Mouse (Mus musculus): ENCODE measurements around the gene Gm10229. TPM values are rescaled to one million over a fixed set of nuclear protein-coding genes. Genes with fewer than 3 reads are reported as not detected.
"Not testable (repeated sequence)": the region's sequence is repeated elsewhere in the genome, so short reads cannot be mapped to it uniquely, and the experiment has no call there.

The Gm10229 gene
- total RNA-seq (2022): not detected

- DNase-seq (ENCODE audit: low spot score in 2 of 2): not testable (repeated sequence)
Measured at GRCm38 (mm10) chr16:89014984-89015383, at the start of gene Gm10229. Gm10229 (plus strand) TSS chr16:89015284.

- no peak for DNase-seq (ENCODE audit: low spot score in 2 of 2)
Measured at GRCm38 (mm10) chr16:89010659-89011058, 4.4 kb upstream of the Gm10229 start, which contains the start of gene Krtap22-2. Krtap22-2 (minus strand) TSS chr16:89010759.

GRCm38 (mm10) chr16:89013973-89014372 lies 1.1 kb upstream of the Gm10229 start:
- no peak for DNase-seq (ENCODE audit: low spot score in 2 of 2)

GRCm38 (mm10) chr16:89031399-89031798 lies 16.3 kb downstream of the Gm10229 start, which contains the start of gene Krtap6-1:
Krtap6-1 (plus strand) TSS chr16:89031699.
- not testable (repeated sequence) for DNase-seq (ENCODE audit: low spot score in 2 of 2)

GRCm38 (mm10) chr16:89041372-89041771 lies 26.3 kb downstream of the Gm10229 start, which contains the start of gene Gm10228:
Gm10228 (minus strand) TSS chr16:89041472.
- DNase-seq (ENCODE audit: low spot score in 2 of 2): not testable (repeated sequence)

GRCm38 (mm10) chr16:89047783-89048182 lies 32.7 kb downstream of the Gm10229 start, which contains the start of gene Krtap6-5:
Krtap6-5 (minus strand) TSS chr16:89047883.
- DNase-seq (ENCODE audit: low spot score in 2 of 2): no peak

GRCm38 (mm10) chr16:89063902-89064301 lies 48.8 kb downstream of the Gm10229 start, which contains the start of gene 1110025L11Rik:
1110025L11Rik (minus strand) TSS chr16:89064002.
- not testable (repeated sequence) for DNase-seq (ENCODE audit: low spot score in 2 of 2)

Other genes with a start within 250 kb of the Gm10229 start
- not detected for gene 2310057N15Rik, start 241.1 kb upstream of the Gm10229 start, total RNA-seq (2022)
- not detected for gene Gm5965, start 237.4 kb upstream of the Gm10229 start, total RNA-seq (2022)
- gene Gm20741, start 203.1 kb upstream of the Gm10229 start, total RNA-seq (2022): not detected
- not detected for gene Krtap15, start 195.1 kb upstream of the Gm10229 start, total RNA-seq (2022)
- not detected for gene Krtap14, start 189.1 kb upstream of the Gm10229 start, total RNA-seq (2022)
- not detected for gene Krtap19-1, start 145.9 kb upstream of the Gm10229 start, total RNA-seq (2022)
- gene Krtap19-2, start 141.0 kb upstream of the Gm10229 start, total RNA-seq (2022): not detected
- gene Krtap19-3, start 137.2 kb upstream of the Gm10229 start, total RNA-seq (2022): not detected
- not detected for gene Krtap19-4, start 130.2 kb upstream of the Gm10229 start, total RNA-seq (2022)
- not detected for gene Krtap19-5, start 118.8 kb upstream of the Gm10229 start, total RNA-seq (2022)
- not detected for gene Krtap19-9b, start 83.0 kb upstream of the Gm10229 start, total RNA-seq (2022)
- not detected for gene Krtap16-3, start 52.4 kb upstream of the Gm10229 start, total RNA-seq (2022)
- gene Krtap22-2, start 4.5 kb upstream of the Gm10229 start, total RNA-seq (2022): not detected
- gene Krtap6-1, start 16.4 kb downstream of the Gm10229 start, total RNA-seq (2022): not detected
- gene Gm10228, start 26.2 kb downstream of the Gm10229 start, total RNA-seq (2022): not detected
- gene Krtap6-5, start 32.6 kb downstream of the Gm10229 start, total RNA-seq (2022): not detected
- not detected for gene 1110025L11Rik, start 48.7 kb downstream of the Gm10229 start, total RNA-seq (2022)
- not detected for gene Krtap6-3, start 68.7 kb downstream of the Gm10229 start, total RNA-seq (2022)
- gene Gm6358, start 125.6 kb downstream of the Gm10229 start, total RNA-seq (2022): not detected
- gene Gm10061, start 135.8 kb downstream of the Gm10229 start, total RNA-seq (2022): not detected
- not detected for gene Gm9789, start 142.7 kb downstream of the Gm10229 start, total RNA-seq (2022)
- not detected for gene Gm7735, start 154.2 kb downstream of the Gm10229 start, total RNA-seq (2022)
- not detected for gene 1110057P08Rik, start 159.5 kb downstream of the Gm10229 start, total RNA-seq (2022)
- gene Krtap20-2, start 190.6 kb downstream of the Gm10229 start, total RNA-seq (2022): not detected